Mouse (Mus musculus) inflammation-experienced regulatory T-cells, adult 16 weeks (primary cell): ENCODE data around the gene Ksr2. TPM values are rescaled to one million over a fixed set of nuclear protein-coding genes. Genes with fewer than 3 reads are reported as not detected.

ENCODE experiments used
- polyA plus RNA-seq: library from polyadenylated mRNA; unstranded; fragments of 100-300 nt; shearing (Covaris generic); gene quantifications from one replicate; pipeline ENCODE4 v1.2.1, GENCODE M21; 2017

Gene Ksr2
- 1.5 TPM for polyA plus RNA-seq

GRCm38 (mm10) chr5:117413507-117414501 lies at the start of gene Ksr2:
Gene Ksr2 (plus strand): TSS chr5:117414000.

GRCm38 (mm10) chr5:117388877-117389276 lies 24.9 kb upstream of the Ksr2 start, which contains the start of gene Rfc5:
Gene Rfc5 (minus strand): TSS chr5:117389047.

GRCm38 (mm10) chr5:117780681-117781080 lies 366.9 kb downstream of the Ksr2 start, which contains the start of gene Nos1:
Gene Nos1 (plus strand): TSS chr5:117781032.

Other genes starting within 250 kb of the Ksr2 start
- gene Pebp1, start 126.4 kb upstream of the Ksr2 start, polyA plus RNA-seq: 274 TPM
- gene Vsig10, start 94.9 kb upstream of the Ksr2 start, polyA plus RNA-seq: 12.7 TPM
- 12.6 TPM for gene Wsb2, start 56.7 kb upstream of the Ksr2 start, polyA plus RNA-seq
- gene Rfc5, start 25.0 kb upstream of the Ksr2 start, polyA plus RNA-seq: 48.5 TPM